Comparison of ENCODE assay signal across 11 mouse cellular contexts in the genomic region with DNA sequence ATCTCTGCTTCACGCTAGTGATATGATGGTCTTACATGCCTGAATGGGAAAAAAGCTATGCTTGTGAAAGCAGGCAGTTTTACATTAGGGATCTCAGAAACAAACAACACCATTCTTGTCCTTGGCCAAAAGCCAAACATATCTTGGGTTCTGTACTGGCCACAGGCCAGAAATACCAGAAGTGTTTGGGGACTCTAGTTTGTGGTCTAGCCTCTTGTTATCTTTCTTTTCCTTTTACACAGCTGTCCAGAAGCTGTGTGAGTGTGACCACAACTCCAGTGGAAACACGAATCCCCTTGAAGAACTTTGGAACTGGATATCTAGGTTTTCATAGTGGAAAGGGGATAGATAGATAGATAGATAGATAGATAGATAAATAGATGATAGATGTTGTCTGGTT. TPM values are rescaled to one million over a fixed set of nuclear protein-coding genes. Genes with fewer than 3 reads are reported as not detected.
DNase-seq lines count a peak whose midpoint lies in the region; ATAC-seq and TF ChIP-seq lines count a peak whose summit lies in the region.
"Had no signal": no experiment of that assay in that cellular context is flagged by ENCODE, and none has a peak within 500 bp of the region (broad histone marks: within the 10 kb centered on the region; RNA-seq: fewer than 3 reads in every experiment).

No protein-coding gene starts in this region.

- H3K27me3 ChIP-seq in kidney, embryonic 14.5 days (ENCODE audit: control insufficient read depth, insufficient read depth, low read length) = no peaks in the 10 kb centered on the region
- no peaks in the 10 kb centered on the region for H3K27me3 ChIP-seq in C2C12 (ENCODE audit: control insufficient read depth, insufficient read depth, insufficient read length)
- H3K27me3 ChIP-seq: limb, embryonic 15.5 days had no signal

- no peak overlapping the region for H3K4me2 ChIP-seq in kidney, embryonic 14.5 days (replicated peaks; ENCODE audit: low read depth, low read length)
- H3K4me2 ChIP-seq: limb, embryonic 15.5 days had no signal

- no peak overlapping the region for H3K4me3 ChIP-seq in kidney, embryonic 14.5 days (ENCODE audit: low read length)
- H3K4me3 ChIP-seq in C2C12 (ENCODE audit: insufficient read depth, poor library complexity, severe bottlenecking) = no peak overlapping the region
- H3K4me3 ChIP-seq: limb, embryonic 15.5 days; megakaryocyte, embryonic 14.5 days had no signal

- no peaks in the 10 kb centered on the region for H3K36me3 ChIP-seq in kidney, embryonic 14.5 days (ENCODE audit: control insufficient read depth, insufficient read depth, low read length)
- no peaks in the 10 kb centered on the region for H3K36me3 ChIP-seq in C2C12 (ENCODE audit: control insufficient read depth, insufficient read depth)
- H3K36me3 ChIP-seq: G1E; limb, embryonic 15.5 days had no signal

- no peak for TF ChIP-seq CTCF in C2C12 (IDR thresholded peaks at IDR 0.05; ENCODE audit: control insufficient read depth, insufficient read depth, insufficient read length)

- H3K27ac ChIP-seq in kidney, embryonic 14.5 days (ENCODE audit: low read depth, low read length) = no peak overlapping the region
- H3K27ac ChIP-seq: limb, embryonic 15.5 days had no signal

- H3K4me1 ChIP-seq in kidney, embryonic 14.5 days (ENCODE audit: control insufficient read depth, insufficient read depth, low read length) = no peaks in the 10 kb centered on the region

- H3K79me3 ChIP-seq in C2C12 (ENCODE audit: low read depth) = no peaks in the 10 kb centered on the region

- no peak for ATAC-seq in kidney, embryonic 14.5 days (ENCODE audit: low FRiP score, low TSS enrichment)

- no peak overlapping the region for H3K9ac ChIP-seq in kidney, embryonic 14.5 days (ENCODE audit: low read depth, low read length)
- H3K9ac ChIP-seq: limb, embryonic 15.5 days had no signal

- no peak overlapping the region for H3ac ChIP-seq in C2C12 (ENCODE audit: control insufficient read depth, insufficient read length, low read depth)

- H3K79me2 ChIP-seq in C2C12 (ENCODE audit: control insufficient read depth, insufficient read depth) = no peaks in the 10 kb centered on the region

- WGBS in kidney, embryonic 14.5 days = 60% methylated on average over 2 of the region's 2 CpGs

- H3K9me3 ChIP-seq in kidney, embryonic 14.5 days (ENCODE audit: control insufficient read depth, low read length) = no peaks in the 10 kb centered on the region
- H3K9me3 ChIP-seq: G1E; limb, embryonic 15.5 days; megakaryocyte, embryonic 14.5 days had no signal

- peak; percentile 9 for DNase-seq in kidney, postnatal 10 days
- DNase-seq in Muller cell, postnatal 12 days (ENCODE audit: inconsistent ontology term) = peak; percentile 64
- peak; percentile 4 to 33 for DNase-seq in kidney, postnatal 4 days
- DNase-seq in urinary bladder, postnatal 36 days (ENCODE audit: low spot score in 2 of 2) = no peak
- DNase-seq in layer of hippocampus, adult 18-20 months (ENCODE audit: low spot score in 2 of 2) = no peak
- DNase-seq: cerebellum, postnatal 36 days had no signal

TF ChIP-seq in C2C12, 6 proteins besides CTCF, POLR2A, EP300 and RAD21:
- TF ChIP-seq MYOD1 (IDR thresholded peaks at IDR 0.05; ENCODE audit: control insufficient read depth, insufficient read length, low read depth) = peak; percentile 44
- no peak for TF ChIP-seq CEBPB (IDR thresholded peaks at IDR 0.05; ENCODE audit: low read depth)

RNA-seq across cellular contexts. Expression of a gene that starts 41.2 kb away (rescaled TPM):
- 2.2 and 2.3 TPM in 2 replicates for polyA plus RNA-seq in kidney, embryonic 14.5 days (2014; fragmentation: Nextera tagmentation; extraction: Ambion mirVana)
- 3.6 TPM for polyA plus RNA-seq in C2C12 (2012; fragmentation: generic; extraction: Trizol)
- total RNA-seq in layer of hippocampus, adult 18-20 months (2021) = 1 to 10 TPM; 5.6 to 6.9 TPM
- polyA plus RNA-seq: G1E had no signal

Comparison
In these comparisons a context has a peak if more than half of its experiments do, and no peak if none do; other contexts are left out.
1. DNase-seq: peak in kidney, postnatal 10 days (single experiment), Muller cell, postnatal 12 days (single experiment) and kidney, postnatal 4 days (2 of 2); none in urinary bladder, postnatal 36 days (0 of 2) and layer of hippocampus, adult 18-20 months (0 of 2).